Mouse (Mus musculus) adrenal gland, postnatal 14 days (tissue): ENCODE results near the gene Tiam1. TPM values are rescaled to one million over a fixed set of nuclear protein-coding genes. Genes with fewer than 3 reads are reported as not detected.

Experiments used
- DNase-seq: peaks from one replicate; pipeline ENCODE4 v3.0.0; 2021; ENCODE audit warnings: mixed read lengths
- total RNA-seq: library from RNA; stranded (reverse); gene quantifications from 2 replicates; pipeline ENCODE4 v1.2.3, GENCODE M21; 2021

Tiam1 gene
- total RNA-seq, 1 experiment from 2014 or later: 64.1 TPM

DNA sequence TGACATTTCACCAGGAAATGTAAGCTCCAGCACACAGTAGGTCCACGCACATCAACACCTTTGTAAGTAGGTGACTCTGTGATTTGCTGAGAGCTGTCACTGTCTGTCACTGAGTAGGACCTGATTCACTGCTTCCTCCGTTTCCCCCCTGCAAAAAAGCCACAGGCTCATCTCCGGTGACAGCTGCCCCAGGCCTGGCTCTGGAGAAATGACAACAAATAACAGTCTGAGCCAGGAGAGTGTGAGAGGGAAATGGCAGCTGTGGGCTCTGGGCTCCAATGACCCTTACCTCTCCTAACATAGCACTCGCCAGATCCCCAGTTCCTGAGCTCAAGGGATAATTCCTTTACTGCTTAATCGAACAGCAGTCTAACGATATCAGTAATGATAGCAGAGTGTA is 301.7 kb downstream of the Tiam1 start:
- no peak for DNase-seq

- DNase-seq: no peak
These were observed 303.2 kb downstream of the Tiam1 start for GRCm38 (mm10) chr16:89840361-89840760.

GRCm38 (mm10) chr16:89839829-89840228 is 303.7 kb downstream of the Tiam1 start:
- no peak for DNase-seq

- no peak for DNase-seq
These were observed 306.5 kb downstream of the Tiam1 start for GRCm38 (mm10) chr16:89837096-89837495.

DNA sequence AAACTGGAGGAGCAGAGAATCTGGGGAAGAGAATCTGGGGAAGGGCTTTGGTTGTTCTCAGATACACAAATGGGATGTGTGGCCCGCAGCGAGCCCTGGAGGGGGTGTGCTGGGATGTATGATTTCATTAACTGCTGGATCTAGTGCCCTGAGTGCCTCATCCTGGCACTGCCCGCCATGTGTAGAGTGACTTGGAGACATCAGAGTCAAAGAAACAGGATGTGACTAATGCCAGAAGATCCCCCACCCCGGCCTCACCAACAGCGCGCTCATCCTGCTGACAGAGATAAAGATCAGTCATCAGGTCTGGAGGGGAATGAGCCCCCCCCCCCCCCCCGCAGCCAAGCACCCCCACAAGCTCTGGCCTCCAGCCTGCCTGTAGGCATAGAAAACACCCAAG is 308.0 kb downstream of the Tiam1 start:
- DNase-seq: peak; percentile 40

GRCm38 (mm10) chr16:89833011-89833410 is 310.6 kb downstream of the Tiam1 start:
- DNase-seq: no peak

DNA sequence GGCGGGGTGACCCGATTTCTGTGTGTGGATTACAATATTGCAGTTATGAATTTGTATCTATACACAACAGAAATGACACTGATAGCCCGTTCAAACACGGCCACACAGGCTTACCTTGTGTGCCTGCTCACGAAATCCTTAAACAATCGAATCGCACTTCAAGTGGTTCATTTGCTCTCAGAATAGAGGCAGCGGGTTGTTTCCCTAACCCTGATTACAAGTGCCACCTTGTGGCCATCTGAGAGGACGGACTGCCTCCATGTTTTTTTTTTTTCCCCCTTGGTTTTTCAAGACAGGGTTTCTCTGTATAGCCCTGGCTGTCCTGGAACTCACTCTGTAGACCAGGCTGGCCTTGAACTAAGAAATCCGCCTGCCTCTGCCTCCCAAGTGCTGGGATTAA is 312.4 kb downstream of the Tiam1 start:
- peak; percentile 49 for DNase-seq

GRCm38 (mm10) chr16:89830221-89830648 is 313.3 kb downstream of the Tiam1 start:
- DNase-seq: peak; percentile 25

DNA sequence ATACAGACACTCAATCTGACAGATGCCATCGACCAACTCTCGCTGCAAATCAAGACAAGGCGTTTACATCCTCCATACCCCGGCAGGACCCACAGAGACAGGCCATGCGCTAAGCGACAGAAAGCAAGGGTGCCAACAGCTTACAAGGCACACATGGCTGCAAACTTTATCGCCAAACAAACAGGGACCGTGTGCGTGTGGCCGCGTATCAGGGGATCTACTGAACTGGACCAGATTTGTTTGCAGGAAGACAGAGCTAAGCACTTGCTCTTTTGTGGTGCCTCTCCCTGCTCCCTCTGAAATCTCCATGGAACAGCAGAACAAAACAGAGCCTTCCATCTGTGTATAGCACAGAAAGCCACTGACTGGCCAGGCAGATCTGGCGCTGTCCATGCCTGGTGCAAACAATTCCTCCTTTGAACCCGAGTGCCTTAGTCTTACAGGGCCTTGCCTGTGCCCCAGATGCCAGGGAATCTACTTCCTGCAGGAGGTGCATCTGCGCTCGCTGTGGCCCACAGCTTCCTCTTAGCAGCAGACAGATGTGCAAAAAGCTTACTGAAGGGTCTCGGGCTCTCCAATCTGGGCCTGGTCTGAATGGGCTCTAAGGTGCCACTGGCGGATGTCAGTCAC is 316.0 kb downstream of the Tiam1 start:
- DNase-seq: no peak

DNA sequence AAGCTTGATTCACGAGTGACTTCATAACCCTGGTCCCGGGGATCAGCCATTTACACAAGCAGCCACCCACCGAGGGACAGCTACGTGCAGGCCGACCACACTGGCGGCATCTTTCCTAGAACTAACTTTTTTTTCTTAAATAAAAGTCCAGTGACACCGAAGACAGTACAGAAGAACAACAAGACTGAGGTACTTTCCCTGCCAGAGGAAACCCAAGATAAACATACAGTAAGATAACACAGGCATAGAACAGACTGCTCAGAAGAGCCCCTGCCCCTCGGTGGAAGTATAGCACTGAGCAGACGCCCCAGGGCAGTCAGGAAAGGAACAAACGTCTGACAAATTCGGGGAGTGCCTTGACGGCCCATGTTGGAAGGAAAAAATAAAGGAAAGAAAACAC is 317.7 kb downstream of the Tiam1 start:
- no peak for DNase-seq

- no peak for DNase-seq
These were observed 320.7 kb downstream of the Tiam1 start for GRCm38 (mm10) chr16:89822882-89823281.

DNA sequence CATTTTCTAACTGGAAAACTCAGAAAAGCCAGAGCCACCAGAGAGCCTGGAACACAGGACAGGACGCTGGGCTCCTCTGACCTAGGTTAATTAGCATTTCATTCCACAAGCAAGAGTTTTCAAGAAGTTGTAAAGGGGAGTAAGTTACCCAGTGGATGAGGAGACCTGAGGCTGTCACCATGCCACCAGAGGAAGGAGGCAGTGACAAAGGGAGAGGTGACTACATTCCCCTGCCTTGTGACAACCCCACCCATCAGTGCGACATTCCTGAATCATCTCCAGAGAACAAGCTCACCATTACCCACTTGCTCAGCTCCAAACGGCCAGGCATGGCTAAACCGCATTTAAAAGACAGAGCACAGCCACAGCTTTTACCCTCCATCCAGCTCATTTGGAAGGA is 324.9 kb downstream of the Tiam1 start:
- no peak for DNase-seq

DNA sequence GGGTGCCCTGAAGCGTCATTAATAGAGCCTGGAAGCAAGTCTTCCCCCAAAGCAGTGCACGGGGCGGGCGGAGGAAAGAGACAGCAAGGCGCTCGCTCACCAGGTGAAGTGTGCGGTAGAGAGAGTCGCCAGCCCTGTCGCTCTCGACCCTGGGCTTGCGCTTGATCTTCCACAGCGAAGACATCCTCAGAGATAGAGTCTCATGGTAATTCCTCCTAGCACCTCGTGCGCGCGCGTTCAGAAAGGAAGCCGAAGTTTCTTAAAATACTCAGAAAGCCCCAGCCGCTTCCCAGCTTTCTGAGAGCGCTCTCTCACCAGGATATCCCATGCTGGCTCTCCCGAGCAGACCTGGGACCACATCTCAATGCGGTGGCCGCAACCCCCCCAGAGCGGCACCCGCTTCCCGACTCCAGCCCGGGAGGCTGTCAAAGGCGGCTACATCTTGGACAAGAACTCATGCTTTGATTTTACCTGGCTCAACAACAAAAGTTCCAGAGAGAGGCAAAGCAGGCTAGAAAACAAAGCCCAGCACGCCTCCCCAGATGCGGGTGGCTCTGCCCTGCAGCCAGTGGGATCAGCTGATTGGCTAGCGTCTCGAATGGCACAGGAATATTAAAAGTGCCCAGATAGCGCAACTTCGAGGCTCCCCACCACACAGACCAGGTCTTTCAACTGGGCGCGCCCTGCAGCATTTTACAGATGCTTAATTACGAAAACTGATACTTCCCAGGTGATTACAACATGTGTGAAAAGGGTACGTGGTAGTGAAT is 325.5 kb downstream of the Tiam1 start:
- DNase-seq: peak; percentile 21

DNA sequence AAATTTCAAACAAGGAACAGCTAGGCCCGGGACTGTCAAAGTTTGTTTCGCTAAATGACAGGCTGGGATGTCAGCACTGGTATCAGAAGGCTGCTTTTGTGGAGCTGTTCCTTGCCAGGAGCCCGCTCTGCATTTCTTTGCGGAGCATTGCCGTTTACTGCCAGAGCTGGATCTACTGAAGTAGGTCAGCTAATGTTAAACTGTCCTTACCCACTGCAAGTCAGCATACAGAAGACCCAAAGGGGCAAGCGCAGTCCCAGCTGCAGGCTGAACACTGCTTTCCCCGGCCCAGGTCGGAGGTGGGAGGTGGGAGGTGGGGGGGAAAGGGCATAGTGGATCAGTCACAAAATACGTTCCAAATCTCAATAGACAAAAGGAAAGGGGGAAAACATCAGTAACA is 326.3 kb downstream of the Tiam1 start:
- no peak for DNase-seq

DNA sequence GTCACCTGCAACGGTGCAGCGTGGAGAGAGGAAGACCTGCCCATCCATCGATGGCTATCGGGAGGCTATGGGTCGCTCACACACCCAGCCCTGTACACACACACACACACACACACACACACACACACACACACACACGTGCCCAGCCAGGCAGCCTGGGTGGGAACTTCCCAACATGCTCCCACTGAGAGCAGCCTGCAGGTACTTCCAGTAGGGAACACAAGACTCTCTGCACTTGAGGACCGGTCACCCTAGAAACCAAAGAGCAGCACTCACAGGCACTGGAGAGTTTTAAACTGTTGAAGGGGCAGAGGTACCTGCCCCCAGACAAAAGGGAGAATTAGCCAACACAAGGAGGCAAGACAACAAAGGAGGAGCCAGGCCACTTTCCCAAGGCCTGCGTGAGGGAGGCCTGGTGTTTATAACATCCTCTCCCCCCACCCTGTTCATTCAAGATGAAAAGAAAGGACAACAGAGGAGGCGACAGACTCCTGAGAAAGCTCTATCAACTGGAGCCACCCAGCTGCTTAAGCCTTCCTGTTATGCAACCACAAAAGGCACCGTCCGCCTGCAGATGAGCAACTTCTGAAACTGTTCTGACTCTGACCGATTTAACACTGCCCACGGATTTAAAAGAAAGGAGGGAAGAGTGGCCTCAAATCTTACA is 326.9 kb downstream of the Tiam1 start:
- DNase-seq: no peak

- DNase-seq: no peak
These were observed 330.0 kb downstream of the Tiam1 start for GRCm38 (mm10) chr16:89813536-89813935.

DNA sequence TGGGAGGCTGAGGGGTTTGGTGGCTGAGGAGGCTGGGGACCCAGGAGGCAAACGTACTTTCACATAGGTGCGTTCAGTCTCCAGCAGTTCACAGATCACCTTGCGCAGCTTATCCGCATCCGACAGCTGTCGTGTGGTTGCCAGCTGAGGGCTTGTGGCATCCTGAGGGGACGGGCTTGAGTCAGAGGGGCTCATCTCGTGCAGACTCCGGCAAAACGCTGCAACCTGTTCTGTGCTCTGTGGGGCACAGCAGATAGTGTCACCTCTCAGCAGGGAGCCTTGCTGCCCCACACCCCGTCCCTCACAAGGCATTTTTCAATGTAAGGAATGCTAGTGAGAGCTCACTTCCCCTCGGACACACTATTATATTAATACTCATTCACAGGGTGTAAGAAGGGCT is 330.7 kb downstream of the Tiam1 start:
- no peak for DNase-seq

- no peak for DNase-seq
These were observed 333.2 kb downstream of the Tiam1 start for GRCm38 (mm10) chr16:89810398-89810797.

GRCm38 (mm10) chr16:89808168-89808567 is 335.4 kb downstream of the Tiam1 start:
- DNase-seq: no peak

DNA sequence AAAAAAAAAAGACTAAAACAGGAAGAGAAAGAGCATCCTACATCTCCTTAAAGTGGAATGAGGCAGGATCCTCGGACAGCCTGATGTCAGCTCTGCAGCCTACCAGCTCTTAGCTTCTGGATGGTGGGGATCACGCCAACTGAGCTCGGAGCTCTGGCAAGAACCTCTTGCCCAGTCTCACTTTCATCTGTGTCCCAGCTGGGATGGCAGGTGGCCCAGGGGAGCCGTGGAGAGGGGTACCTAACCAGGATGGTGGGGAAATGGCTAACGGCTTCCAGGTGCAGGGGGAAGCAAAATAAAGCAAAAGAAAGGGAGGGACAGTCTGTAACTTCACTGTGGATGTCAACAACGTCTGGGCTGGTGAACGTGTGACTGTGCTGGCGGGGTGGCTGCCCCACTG is 337.6 kb downstream of the Tiam1 start:
- DNase-seq: no peak

- DNase-seq: no peak
These were observed 338.4 kb downstream of the Tiam1 start for GRCm38 (mm10) chr16:89805210-89805609.

GRCm38 (mm10) chr16:89801493-89801892 is 342.1 kb downstream of the Tiam1 start:
- DNase-seq: no peak

DNA sequence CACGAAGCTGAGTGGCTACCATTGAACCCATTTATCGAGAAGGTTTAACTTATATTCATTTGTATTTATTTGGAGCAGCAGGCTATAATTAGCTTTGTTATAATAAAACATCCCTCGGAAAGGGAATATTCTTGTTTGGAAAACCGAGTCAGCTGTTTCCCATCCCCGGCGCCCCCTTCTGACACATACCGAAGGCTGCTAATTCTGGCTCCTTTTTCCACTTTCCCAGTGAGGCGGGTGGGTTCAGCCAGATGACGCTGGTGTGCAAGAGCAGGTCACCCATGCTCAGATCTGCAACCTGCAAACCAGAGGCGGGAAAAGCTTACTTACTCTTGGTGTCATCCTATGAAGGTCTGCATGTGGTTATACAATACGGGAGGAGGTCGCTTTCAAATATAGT is 343.8 kb downstream of the Tiam1 start:
- peak; percentile 1 for DNase-seq
